ENCODE assay signal across 8 mouse cellular contexts in genomic region chr15:83607115-83607802, GRCm38 (mm10). TPM values are rescaled to one million over a fixed set of nuclear protein-coding genes. Genes with fewer than 3 reads are reported as not detected.
A peak's percentile ranks its signal among the peaks of the same experiment; 100 is the strongest.
DNase-seq lines count a peak whose midpoint lies in the region; ATAC-seq lines count a peak whose summit lies in the region.

No protein-coding gene starts in this region.

- peaks cover 69% of the 10 kb centered on the region for H3K36me3 ChIP-seq in midbrain, embryonic 10.5 days
- H3K36me3 ChIP-seq in midbrain, embryonic 16.5 days (ENCODE audit: control insufficient read depth, insufficient read depth, low read length) = no peaks in the 10 kb centered on the region
- no peaks in the 10 kb centered on the region for H3K36me3 ChIP-seq in liver, embryonic 12.5 days
- 0 out of 2 replicates have a peak, but pooled peaks cover 6% of the 10 kb centered on the region for H3K36me3 ChIP-seq in neural tube, embryonic 13.5 days

- H3K4me3 ChIP-seq in midbrain, embryonic 10.5 days = no peak overlapping the region
- no peak overlapping the region for H3K4me3 ChIP-seq in midbrain, embryonic 16.5 days (ENCODE audit: low read depth, low read length)
- no peak overlapping the region for H3K4me3 ChIP-seq in liver, embryonic 12.5 days
- H3K4me3 ChIP-seq in neural tube, embryonic 13.5 days = no peak overlapping the region

- no peak overlapping the region for H3K27ac ChIP-seq in midbrain, embryonic 10.5 days (replicated peaks)
- H3K27ac ChIP-seq in midbrain, embryonic 16.5 days (ENCODE audit: low read length) = no peak overlapping the region
- peak overlapping the region; percentile 65; the same call in 1 of the 2 replicates for H3K27ac ChIP-seq in liver, embryonic 12.5 days
- no peak overlapping the region for H3K27ac ChIP-seq in neural tube, embryonic 13.5 days (replicated peaks)

- WGBS in midbrain, embryonic 10.5 days = 53% methylated on average over 15 of the region's 15 CpGs
- 55% methylated on average over 15 of the region's 15 CpGs for WGBS in midbrain, embryonic 16.5 days
- WGBS in liver, embryonic 12.5 days (ENCODE audit: insufficient replicate concordance) = 42% methylated on average over 15 of the region's 15 CpGs
- 45% methylated on average over 15 of the region's 15 CpGs for WGBS in neural tube, embryonic 13.5 days

- H3K9me3 ChIP-seq in midbrain, embryonic 10.5 days (replicated peaks) = no peaks in the 10 kb centered on the region
- no peaks in the 10 kb centered on the region for H3K9me3 ChIP-seq in midbrain, embryonic 16.5 days (replicated peaks; ENCODE audit: control insufficient read depth, low read length, poor library complexity, severe bottlenecking)
- no peaks in the 10 kb centered on the region for H3K9me3 ChIP-seq in liver, embryonic 12.5 days (replicated peaks)
- no peaks in the 10 kb centered on the region for H3K9me3 ChIP-seq in neural tube, embryonic 13.5 days

- ATAC-seq in midbrain, embryonic 16.5 days = no peak
- peak; percentile 70 for ATAC-seq in liver, embryonic 12.5 days
- ATAC-seq in neural tube, embryonic 13.5 days (ENCODE audit: low read depth) = peak; percentile 66; the same call in 1 of the 2 replicates

- peak; percentile 60 for DNase-seq in midbrain, embryonic 10.5 days (ENCODE audit: low spot score)
- peak; percentile 70 for DNase-seq in c-Kit-positive CD71-negative TER-119-negative erythroid progenitor cells, embryonic 14.5 days (ENCODE audit: low read depth)
- DNase-seq in frontal cortex, postnatal 14 days (ENCODE audit: low spot score in 2 of 2) = peak; percentile 35 to 38
- peak; percentile 45 to 67 for DNase-seq in kidney, adult 8-10 months
- DNase-seq in testis, postnatal 10 days (ENCODE audit: low spot score) = peak; percentile 85

- no peaks in the 10 kb centered on the region for H3K4me1 ChIP-seq in midbrain, embryonic 10.5 days
- no peaks in the 10 kb centered on the region for H3K4me1 ChIP-seq in midbrain, embryonic 16.5 days (ENCODE audit: control insufficient read depth, insufficient read depth, low read length)
- H3K4me1 ChIP-seq in liver, embryonic 12.5 days = peaks cover 38% of the 10 kb centered on the region
- H3K4me1 ChIP-seq in neural tube, embryonic 13.5 days (replicated peaks) = no peaks in the 10 kb centered on the region

- no peak overlapping the region for H3K9ac ChIP-seq in midbrain, embryonic 16.5 days (ENCODE audit: low read depth, low read length)
- peak overlapping the region; percentile 30; the same call in 1 of the 2 replicates for H3K9ac ChIP-seq in liver, embryonic 12.5 days
- no peak overlapping the region for H3K9ac ChIP-seq in neural tube, embryonic 13.5 days

- H3K27me3 ChIP-seq in midbrain, embryonic 10.5 days (ENCODE audit: low read depth, poor library complexity, severe bottlenecking) = no peaks in the 10 kb centered on the region
- no peaks in the 10 kb centered on the region for H3K27me3 ChIP-seq in midbrain, embryonic 16.5 days (ENCODE audit: control insufficient read depth, insufficient read depth, low read depth, low read length)
- 0 out of 2 replicates have a peak, but pooled peaks cover 3% of the 10 kb centered on the region for H3K27me3 ChIP-seq in liver, embryonic 12.5 days (replicated peaks)
- H3K27me3 ChIP-seq in neural tube, embryonic 13.5 days = no peaks in the 10 kb centered on the region

- no peak overlapping the region for H3K4me2 ChIP-seq in midbrain, embryonic 16.5 days (ENCODE audit: low read length)
- peak overlapping the region; percentile 41 for H3K4me2 ChIP-seq in liver, embryonic 12.5 days
- H3K4me2 ChIP-seq in neural tube, embryonic 13.5 days = no peak overlapping the region

RNA-seq across cellular contexts. Expression of gene Ttll12, which starts 12.3 kb away (rescaled TPM):
- 57.0 and 57.4 TPM in 2 replicates for polyA plus RNA-seq in midbrain, embryonic 10.5 days (2016; fragmentation: Nextera tagmentation; extraction: Ambion mirVana)
- polyA plus RNA-seq in midbrain, embryonic 16.5 days (2015; fragmentation: Nextera tagmentation; extraction: Ambion mirVana) = 47.4 and 49.2 TPM in 2 replicates
- polyA plus RNA-seq in liver, embryonic 12.5 days (2016; fragmentation: Nextera tagmentation; extraction: Ambion mirVana) = 62.7 and 64.0 TPM in 2 replicates
- 37.3 and 42.0 TPM in 2 replicates for polyA plus RNA-seq in neural tube, embryonic 13.5 days (2015; fragmentation: Nextera tagmentation; extraction: Ambion mirVana)

RNA-seq across cellular contexts. Expression of gene Mcat, which starts 43.7 kb away (rescaled TPM):
- polyA plus RNA-seq in midbrain, embryonic 10.5 days (2016; fragmentation: Nextera tagmentation; extraction: Ambion mirVana) = 44.7 and 46.2 TPM in 2 replicates
- 25.9 and 30.3 TPM in 2 replicates for polyA plus RNA-seq in midbrain, embryonic 16.5 days (2015; fragmentation: Nextera tagmentation; extraction: Ambion mirVana)
- polyA plus RNA-seq in liver, embryonic 12.5 days (2016; fragmentation: Nextera tagmentation; extraction: Ambion mirVana) = 27.1 and 28.1 TPM in 2 replicates
- 33.4 and 36.3 TPM in 2 replicates for polyA plus RNA-seq in neural tube, embryonic 13.5 days (2015; fragmentation: Nextera tagmentation; extraction: Ambion mirVana)

RNA-seq across cellular contexts. Expression of gene Tspo, which starts 43.9 kb away (rescaled TPM):
- 35.6 and 41.4 TPM in 2 replicates for polyA plus RNA-seq in midbrain, embryonic 10.5 days (2016; fragmentation: Nextera tagmentation; extraction: Ambion mirVana)
- 5.8 and 6.1 TPM in 2 replicates for polyA plus RNA-seq in midbrain, embryonic 16.5 days (2015; fragmentation: Nextera tagmentation; extraction: Ambion mirVana)
- polyA plus RNA-seq in liver, embryonic 12.5 days (2016; fragmentation: Nextera tagmentation; extraction: Ambion mirVana) = 186 and 192 TPM in 2 replicates
- polyA plus RNA-seq in neural tube, embryonic 13.5 days (2015; fragmentation: Nextera tagmentation; extraction: Ambion mirVana) = 13.1 and 13.4 TPM in 2 replicates
